Mouse (Mus musculus): Measurements from ENCODE around the gene Rtn4r.

Rtn4r gene

DNA sequence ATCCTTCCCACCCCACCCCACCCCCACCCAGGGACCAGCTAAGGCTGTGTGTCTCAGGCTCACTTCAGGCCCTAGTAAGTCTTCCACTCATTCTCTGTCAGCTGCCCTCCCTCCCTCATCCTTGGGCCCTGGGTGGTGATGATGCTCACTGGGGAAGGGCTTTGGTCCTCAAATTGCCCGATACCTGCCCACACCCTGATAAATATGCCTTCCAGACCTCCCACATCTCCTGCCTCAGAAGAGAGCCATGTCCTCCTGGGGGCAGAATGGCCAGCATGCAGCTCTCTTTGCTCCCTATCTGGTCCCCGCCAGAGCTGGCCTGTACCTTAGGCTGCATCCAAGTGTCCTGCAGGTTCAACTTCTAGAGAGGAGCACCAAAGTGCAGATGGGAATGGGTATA is 2.3 kb upstream of the Rtn4r start:
- no peak for DNase-seq (ENCODE audit: low spot score)

GRCm38 (mm10) chr16:18126211-18126610 is 1.2 kb upstream of the Rtn4r start:
- DNase-seq (ENCODE audit: low spot score), result no peak

DNA sequence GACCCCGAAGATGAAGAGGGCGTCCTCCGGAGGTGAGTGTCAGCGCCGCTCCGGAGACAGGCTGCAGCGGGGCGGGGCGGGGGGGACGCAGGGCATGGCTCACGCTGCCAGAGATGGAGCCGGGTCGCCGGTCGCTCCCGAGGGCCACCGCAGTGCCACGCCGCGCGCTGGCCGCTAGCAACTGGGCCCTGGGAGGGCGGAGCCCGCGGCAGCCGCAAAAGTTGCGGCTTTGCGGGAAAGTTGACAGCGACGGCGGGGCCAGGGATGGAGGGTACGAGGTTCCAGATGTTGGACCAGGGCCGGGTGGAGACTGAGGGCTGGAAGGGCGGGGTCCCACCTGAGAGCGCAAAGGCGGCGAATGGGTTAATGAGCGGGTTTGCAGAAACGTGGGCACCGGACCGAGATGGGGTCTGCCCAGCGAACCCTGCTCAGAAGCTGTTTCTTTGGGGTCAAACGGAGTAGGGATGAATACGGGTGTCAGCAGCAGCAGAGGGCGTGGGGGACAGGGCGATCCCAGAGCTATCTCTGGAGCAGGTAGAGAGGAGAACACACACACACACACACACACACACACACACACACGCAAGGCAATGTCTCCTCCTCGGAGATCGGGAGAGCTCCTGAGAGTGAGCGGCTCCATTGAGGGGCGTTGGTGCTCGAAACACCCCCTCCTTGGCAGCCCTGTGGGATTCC is 575 bp downstream of the Rtn4r start:
- DNase-seq (ENCODE audit: low spot score), result no peak

- no peak for DNase-seq (ENCODE audit: low spot score)
Observed at GRCm38 (mm10) chr16:18128564-18128935, 1.1 kb downstream of the Rtn4r start.

- DNase-seq (ENCODE audit: low spot score), result no peak
Observed at GRCm38 (mm10) chr16:18129413-18129812, 2.0 kb downstream of the Rtn4r start.

GRCm38 (mm10) chr16:18130288-18130687 is 2.8 kb downstream of the Rtn4r start:
- DNase-seq (ENCODE audit: low spot score), result no peak

GRCm38 (mm10) chr16:18130705-18131104 is 3.3 kb downstream of the Rtn4r start:
- no peak for DNase-seq (ENCODE audit: low spot score)

DNA sequence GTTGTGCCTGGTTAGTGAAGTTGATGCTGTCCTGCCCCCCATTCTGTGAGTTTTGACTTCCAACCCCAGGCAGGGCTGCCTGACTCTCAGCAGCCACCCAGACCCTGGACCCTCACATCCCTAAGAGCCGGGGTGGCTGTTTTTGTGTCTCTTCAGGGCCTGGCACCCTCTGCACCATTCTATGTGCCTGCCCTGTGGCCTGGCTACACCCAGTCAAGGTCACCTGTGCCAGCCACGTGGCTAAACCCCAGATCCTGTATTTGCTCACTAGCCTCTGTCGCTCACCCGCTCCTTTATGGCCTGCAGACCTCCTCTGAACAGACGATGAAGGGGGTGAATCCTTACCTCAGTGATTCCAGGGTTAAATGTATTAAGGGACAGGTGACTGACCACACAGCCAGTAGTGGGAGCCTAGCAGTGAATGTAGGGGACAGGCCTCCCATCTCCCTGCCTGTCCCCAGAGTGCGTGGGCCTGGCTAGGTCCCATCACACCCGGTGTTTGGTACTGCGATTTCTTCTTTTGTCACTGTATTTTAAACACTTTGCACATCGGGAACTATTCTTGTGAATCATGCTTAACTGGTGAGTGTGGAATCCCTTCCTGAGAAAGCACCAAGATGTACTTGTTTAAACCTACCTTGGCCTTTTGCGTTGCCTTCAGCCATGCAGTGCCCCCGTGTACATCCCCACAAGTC is 4.0 kb downstream of the Rtn4r start:
- no peak for DNase-seq (ENCODE audit: low spot score)

GRCm38 (mm10) chr16:18132026-18132425 is 4.6 kb downstream of the Rtn4r start:
- DNase-seq (ENCODE audit: low spot score), result no peak

DNA sequence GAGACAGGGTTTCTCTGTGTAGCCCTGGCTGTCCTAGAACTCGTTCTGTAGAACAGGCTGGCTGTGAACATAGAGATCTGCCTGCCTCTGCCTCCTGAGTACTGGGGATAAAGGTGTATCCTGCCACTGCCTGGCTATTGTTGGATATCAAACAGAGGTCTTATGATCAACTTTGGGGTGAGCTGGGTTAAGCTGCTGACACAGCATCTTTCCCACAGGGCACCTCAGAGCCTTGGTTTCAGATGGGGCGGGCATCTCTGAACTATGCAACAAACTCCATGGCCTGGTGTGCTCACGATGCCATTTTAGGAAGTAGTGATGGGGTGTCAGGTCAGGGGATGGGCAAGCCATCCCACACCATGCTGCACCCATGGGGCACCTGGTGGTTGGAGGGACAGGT is 5.1 kb downstream of the Rtn4r start:
- DNase-seq (ENCODE audit: low spot score), result no peak

DNA sequence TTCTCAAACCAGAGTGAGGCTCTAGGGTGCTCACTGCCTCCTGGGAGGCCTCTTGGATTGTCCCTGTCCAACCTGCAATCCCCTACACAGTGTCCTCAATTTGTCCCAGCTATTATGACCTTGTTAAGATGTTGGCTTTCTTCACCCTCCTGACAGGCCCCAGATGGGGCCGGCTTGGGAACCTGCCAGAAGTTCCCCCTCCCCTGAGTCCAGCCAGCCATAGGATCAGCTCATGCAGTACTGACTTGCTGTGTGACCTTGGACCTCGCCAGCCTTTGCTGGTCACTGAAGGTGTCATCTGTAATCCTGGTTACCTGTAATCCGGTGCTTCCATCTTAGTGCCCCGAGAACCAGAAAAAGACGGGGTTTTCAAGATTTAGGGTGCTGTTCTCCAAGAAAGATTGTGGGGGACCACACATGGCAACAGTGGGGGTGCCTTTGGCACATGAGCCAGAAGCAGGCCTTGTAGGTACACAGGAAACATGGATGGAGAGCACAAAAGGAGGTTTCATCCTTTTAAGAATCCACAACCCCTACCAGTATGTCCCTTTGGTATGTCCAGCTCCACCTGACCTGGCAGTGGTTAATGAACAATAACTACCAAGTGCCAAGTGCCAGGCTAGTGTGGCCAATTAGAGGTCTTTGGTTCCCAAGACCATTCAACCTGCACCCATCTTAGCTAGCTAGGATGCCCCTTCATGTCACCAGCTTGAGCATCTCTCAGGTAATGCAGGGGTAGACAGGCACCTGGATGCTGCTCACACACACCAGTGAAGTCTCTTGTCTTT is 5.9 kb downstream of the Rtn4r start:
- DNase-seq (ENCODE audit: low spot score), result no peak

DNA sequence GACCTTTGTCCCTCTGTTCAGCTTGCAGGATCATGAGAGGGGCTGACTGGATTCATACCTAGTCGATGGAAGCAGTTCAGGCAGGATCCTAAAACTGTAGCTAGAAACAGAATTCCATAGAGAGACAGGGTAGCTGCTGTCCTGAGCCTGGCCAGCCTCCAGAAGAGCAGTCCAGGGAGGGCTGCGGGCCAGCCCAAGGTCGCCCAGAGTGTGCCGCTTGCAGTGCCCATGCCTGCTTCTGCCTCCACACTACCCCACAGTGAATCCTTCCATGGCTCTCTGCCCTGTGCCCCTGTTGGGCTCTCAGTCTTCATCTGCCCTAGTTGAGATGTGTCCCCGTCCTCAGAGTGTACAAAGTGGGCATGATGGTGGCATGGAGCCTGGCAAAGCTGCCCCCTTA is 7.8 kb downstream of the Rtn4r start:
- DNase-seq (ENCODE audit: low spot score), result no peak

DNA sequence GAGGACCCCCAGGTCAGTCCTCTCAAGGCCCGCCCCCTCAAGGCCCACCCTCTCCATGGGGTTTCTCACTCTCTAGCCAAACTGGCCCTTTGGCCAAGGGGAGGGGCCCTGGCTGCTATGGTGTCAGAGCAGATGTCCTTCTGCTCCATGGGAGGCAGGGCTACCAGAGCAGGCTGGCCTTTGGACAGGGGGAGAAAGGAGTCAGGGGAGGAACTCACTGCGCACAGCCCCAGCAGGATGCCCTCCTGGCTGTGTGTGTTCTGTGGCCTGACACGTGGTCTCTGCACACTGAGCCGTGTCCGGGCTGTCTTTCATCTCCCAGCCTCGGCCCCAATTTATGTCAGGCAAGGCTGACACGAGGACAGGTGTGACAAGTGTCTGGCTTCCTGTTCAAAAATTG is 8.6 kb downstream of the Rtn4r start:
- no peak for DNase-seq (ENCODE audit: low spot score)

- peak; percentile 12 for DNase-seq (ENCODE audit: low spot score)
Observed at GRCm38 (mm10) chr16:18144201-18144600, 16.8 kb downstream of the Rtn4r start.

DNA sequence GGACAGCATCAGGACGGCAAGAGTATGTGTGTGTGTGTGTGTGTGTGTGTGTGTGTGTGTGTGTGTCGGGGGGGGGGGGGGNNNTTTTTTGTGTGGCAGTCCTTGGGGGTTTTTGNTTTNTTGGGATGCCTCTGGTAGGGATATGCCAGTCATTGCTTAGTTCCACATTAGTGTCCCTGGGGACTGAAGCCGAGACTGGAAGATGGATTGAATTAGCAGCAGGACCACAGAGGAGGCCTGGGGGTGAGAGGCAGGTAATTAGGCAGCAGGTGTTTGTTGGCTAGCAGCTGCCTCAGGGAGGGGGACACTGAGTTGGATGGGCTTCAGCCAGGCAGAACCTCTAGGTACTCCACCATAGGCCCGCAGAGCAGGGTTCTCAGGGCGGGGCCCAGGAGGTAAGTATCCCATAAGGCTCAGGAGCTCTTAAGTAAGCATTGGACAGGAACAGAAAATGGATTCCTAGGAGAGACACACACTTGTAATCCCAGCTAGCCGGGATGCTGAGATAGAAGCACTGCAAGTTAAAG is 18.0 kb downstream of the Rtn4r start:
- DNase-seq (ENCODE audit: low spot score), result no peak

DNA sequence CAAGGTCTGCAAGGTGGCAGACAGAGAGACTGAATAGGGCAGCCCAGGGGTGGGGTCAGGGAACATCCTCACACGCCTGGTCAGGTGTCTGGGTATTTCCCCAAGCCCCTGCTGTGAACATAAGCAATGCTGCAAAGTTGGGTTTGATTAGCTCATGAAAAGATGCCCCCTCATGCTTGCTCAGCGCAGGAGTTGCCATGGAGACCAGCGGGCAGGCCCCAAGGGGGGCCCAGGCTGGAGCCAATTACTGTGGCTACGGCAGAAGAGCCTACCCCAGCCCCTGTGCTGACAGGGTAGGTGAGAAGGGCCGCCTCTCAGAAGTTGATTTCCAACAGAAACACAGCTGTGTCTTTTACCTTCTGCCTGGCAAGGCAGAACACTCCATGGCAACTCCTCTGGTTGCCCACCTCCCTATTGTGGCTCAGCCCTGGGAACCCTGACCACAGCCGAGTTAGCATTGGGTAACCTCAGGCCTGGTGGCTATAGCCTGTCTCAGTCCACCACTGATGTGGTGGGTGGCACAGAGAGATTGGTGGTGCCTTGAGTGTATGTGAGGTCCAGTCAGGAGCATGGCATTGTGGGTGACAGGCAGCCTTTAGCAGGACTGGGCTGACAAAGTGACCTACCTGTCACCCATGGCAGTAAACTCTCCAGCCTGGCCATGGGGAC is 20.9 kb downstream of the Rtn4r start:
- no peak for DNase-seq (ENCODE audit: low spot score)

DNA sequence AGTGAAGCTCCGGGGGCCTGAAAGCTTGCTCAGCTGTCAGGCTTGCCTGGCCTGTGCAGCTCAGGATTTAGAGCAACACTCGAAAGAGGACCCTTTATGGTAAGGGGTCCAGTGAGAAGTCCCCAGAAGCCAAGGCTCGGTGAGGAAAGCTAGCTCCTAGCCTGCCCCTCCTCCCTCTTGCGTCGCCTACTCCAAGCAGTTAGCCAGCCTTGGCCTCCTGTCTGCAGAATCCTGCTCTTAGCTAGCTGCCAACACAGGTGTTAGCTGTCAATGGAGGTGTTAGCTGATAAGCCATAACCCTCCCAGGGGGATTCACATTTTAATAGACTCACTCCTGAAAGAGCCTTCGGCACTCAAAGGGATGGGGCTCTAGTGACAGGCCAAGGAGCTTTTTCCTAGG is 21.8 kb downstream of the Rtn4r start:
- DNase-seq (ENCODE audit: low spot score), result no peak

- no peak for DNase-seq (ENCODE audit: low spot score)
Observed at GRCm38 (mm10) chr16:18152189-18152588, 24.7 kb downstream of the Rtn4r start.

GRCm38 (mm10) chr16:18152769-18153445 is 25.5 kb downstream of the Rtn4r start:
- no peak for DNase-seq (ENCODE audit: low spot score)

GRCm38 (mm10) chr16:18154521-18155171 is 27.2 kb downstream of the Rtn4r start:
- DNase-seq (ENCODE audit: low spot score), result no peak
